ENCODE assay signal across 10 mouse cellular contexts in genomic region chr14:120362409-120362992, GRCm38 (mm10).
A peak's percentile ranks its signal among the peaks of the same experiment; 100 is the strongest.
DNase-seq lines count a peak whose midpoint lies in the region; ATAC-seq and TF ChIP-seq lines count a peak whose summit lies in the region.
"Had no signal": no experiment of that assay in that cellular context is flagged by ENCODE, and none has a peak within 500 bp of the region (broad histone marks: within the 10 kb centered on the region; RNA-seq: fewer than 3 reads in every experiment).

No protein-coding gene starts in this region.

- intact Hi-C loops in heart, postnatal 25 days (cut with DNase I): no loop called here

- H3K9ac ChIP-seq in embryonic facial prominence, embryonic 12.5 days: no peak overlapping the region
- H3K9ac ChIP-seq in lung, postnatal 0 days (replicated peaks; ENCODE audit: low read depth): no peak overlapping the region
- H3K9ac ChIP-seq: midbrain, embryonic 12.5 days had no signal

- H3K27me3 ChIP-seq in heart, embryonic 10.5 days (ENCODE audit: insufficient read depth, poor library complexity, severe bottlenecking): no peaks in the 10 kb centered on the region
- H3K27me3 ChIP-seq in embryonic facial prominence, embryonic 12.5 days: no peaks in the 10 kb centered on the region
- H3K27me3 ChIP-seq in lung, postnatal 0 days (replicated peaks; ENCODE audit: insufficient read depth, low read length): no peaks in the 10 kb centered on the region

- 0 out of 2 replicates have a peak, but pooled peaks have one; percentile 9 for ATAC-seq in embryonic facial prominence, embryonic 12.5 days (ENCODE audit: insufficient number of reproducible peaks, insufficient read depth, low FRiP score, low TSS enrichment)
- peak; percentile 71 for ATAC-seq in lung, postnatal 0 days
- no peak for ATAC-seq in erythroid progenitor cell, adult 5-6 weeks (replicated peaks; ENCODE audit: low FRiP score, poor library complexity, severe bottlenecking)
- no peak for ATAC-seq in CD4-positive, CD25-positive, alpha-beta regulatory T cell, adult 4 months
- ATAC-seq: activated CD4-positive, CD25-positive, alpha-beta regulatory T cell, adult 4 months had no signal

- WGBS in heart, embryonic 10.5 days: 75% methylated on average over 8 of the region's 8 CpGs
- 66% methylated on average over 8 of the region's 8 CpGs for WGBS in embryonic facial prominence, embryonic 12.5 days
- WGBS in lung, postnatal 0 days: 27% methylated on average over 8 of the region's 8 CpGs

- H3K9me3 ChIP-seq in heart, embryonic 10.5 days: no peaks in the 10 kb centered on the region
- no peaks in the 10 kb centered on the region for H3K9me3 ChIP-seq in embryonic facial prominence, embryonic 12.5 days
- no peaks in the 10 kb centered on the region for H3K9me3 ChIP-seq in lung, postnatal 0 days (ENCODE audit: low read length)
- H3K9me3 ChIP-seq: midbrain, embryonic 12.5 days had no signal

- peaks cover 12% of the 10 kb centered on the region; the same call in 1 of the 2 replicates for H3K36me3 ChIP-seq in heart, embryonic 10.5 days
- H3K36me3 ChIP-seq in embryonic facial prominence, embryonic 12.5 days: peaks cover 7% of the 10 kb centered on the region
- no peaks in the 10 kb centered on the region for H3K36me3 ChIP-seq in lung, postnatal 0 days (ENCODE audit: insufficient read depth, low read length)
- H3K36me3 ChIP-seq: midbrain, embryonic 12.5 days had no signal

- no peak for TF ChIP-seq CTCF in lung, postnatal 0 days (IDR thresholded peaks at IDR 0.05)

- TF ChIP-seq EP300 in lung, postnatal 0 days (IDR thresholded peaks at IDR 0.05): 0 out of 2 replicates have a peak, but pooled peaks have one; percentile 34

- H3K27ac ChIP-seq in heart, embryonic 10.5 days: peak overlapping the region; percentile 56; the same call in 1 of the 2 replicates
- H3K27ac ChIP-seq in embryonic facial prominence, embryonic 12.5 days: peak overlapping the region; percentile 7; the same call in 1 of the 2 replicates
- H3K27ac ChIP-seq in lung, postnatal 0 days (ENCODE audit: low read length): peak overlapping the region; percentile 57
- H3K27ac ChIP-seq: midbrain, embryonic 12.5 days had no signal

- no peak overlapping the region for H3K4me2 ChIP-seq in embryonic facial prominence, embryonic 12.5 days (replicated peaks)
- no peak overlapping the region for H3K4me2 ChIP-seq in lung, postnatal 0 days (replicated peaks; ENCODE audit: low read depth, low read length)
- H3K4me2 ChIP-seq: midbrain, embryonic 12.5 days had no signal

- H3K4me1 ChIP-seq in heart, embryonic 10.5 days: peaks cover 20% of the 10 kb centered on the region
- peaks cover 9% of the 10 kb centered on the region for H3K4me1 ChIP-seq in embryonic facial prominence, embryonic 12.5 days
- H3K4me1 ChIP-seq in lung, postnatal 0 days (ENCODE audit: insufficient read depth, low read depth, low read length): peaks cover 9% of the 10 kb centered on the region; the same call in 1 of the 2 replicates
- H3K4me1 ChIP-seq: midbrain, embryonic 12.5 days had no signal

- no peak overlapping the region for H3K4me3 ChIP-seq in heart, embryonic 10.5 days
- no peak overlapping the region for H3K4me3 ChIP-seq in embryonic facial prominence, embryonic 12.5 days
- no peak overlapping the region for H3K4me3 ChIP-seq in lung, postnatal 0 days (ENCODE audit: low read depth, low read length)
- H3K4me3 ChIP-seq: midbrain, embryonic 12.5 days had no signal

- no peak for DNase-seq in heart, embryonic 10.5 days (ENCODE audit: low spot score)
- DNase-seq in heart, postnatal 25 days (ENCODE audit: low spot score): no peak
- peak; percentile 27 for DNase-seq in 416B (ENCODE audit: low read depth)
- peak; percentile 67 for DNase-seq in lung, postnatal 0 days (ENCODE audit: low spot score)
- DNase-seq in thymus, postnatal 14 days: no peak

Comparison
In these comparisons a context has a peak if more than half of its experiments do, and no peak if none do; other contexts are left out.
1. DNase-seq: peak in 416B (single experiment) and lung, postnatal 0 days (single experiment); none in heart, embryonic 10.5 days (single experiment), heart, postnatal 25 days (single experiment) and thymus, postnatal 14 days (single experiment).
2. H3K27ac ChIP-seq: peak in every context shown above with its lines; median percentile 57 in lung, postnatal 0 days; 56 in heart, embryonic 10.5 days; 7 in embryonic facial prominence, embryonic 12.5 days.
3. ATAC-seq: peak in embryonic facial prominence, embryonic 12.5 days (single experiment) and lung, postnatal 0 days (single experiment); none in erythroid progenitor cell, adult 5-6 weeks (single experiment) and CD4-positive, CD25-positive, alpha-beta regulatory T cell, adult 4 months (single experiment).